Mouse (Mus musculus): ENCODE results near the gene Acad11. TPM values are rescaled to one million over a fixed set of nuclear protein-coding genes. Genes with fewer than 3 reads are reported as not detected.

Acad11 gene
- polyA plus RNA-seq, 1 experiment from 2014 or later = 11.1 TPM

GRCm38 (mm10) chr9:104070241-104070640 lies 7.1 kb downstream of the Acad11 start:
- no peaks in the 10 kb centered on the region for H3K4me1 ChIP-seq (ENCODE audit: control insufficient read depth, insufficient read depth, low read length)
- no peak overlapping the region for H3K4me2 ChIP-seq (ENCODE audit: low read depth, low read length)
- 78% methylated on average over 4 of the region's 4 CpGs for WGBS
- DNase-seq (ENCODE audit: low spot score) (no peak), ATAC-seq (replicated peaks; ENCODE audit: insufficient number of reproducible peaks, low FRiP score, low TSS enrichment, low read depth) (no peak)
- no peak overlapping the region for H3K9ac ChIP-seq (replicated peaks; ENCODE audit: low read length)
- H3K4me3 ChIP-seq (ENCODE audit: low read depth, low read length) = no peak overlapping the region
- no peak overlapping the region for H3K27ac ChIP-seq (replicated peaks; ENCODE audit: low read depth, low read length)
- H3K9me3 ChIP-seq (replicated peaks; ENCODE audit: control insufficient read depth, low read length) = no peaks in the 10 kb centered on the region
- no peaks in the 10 kb centered on the region for H3K36me3 ChIP-seq (replicated peaks; ENCODE audit: control insufficient read depth, insufficient read depth, low read depth, low read length)
- H3K27me3 ChIP-seq (ENCODE audit: control insufficient read depth, insufficient read depth, low read length) = no peaks in the 10 kb centered on the region

- no peak for DNase-seq (ENCODE audit: low spot score)
- no peaks in the 10 kb centered on the region for H3K36me3 ChIP-seq (replicated peaks; ENCODE audit: control insufficient read depth, insufficient read depth, low read depth, low read length)
- no peak for ATAC-seq (replicated peaks; ENCODE audit: insufficient number of reproducible peaks, low FRiP score, low TSS enrichment, low read depth)
- no peak overlapping the region for H3K27ac ChIP-seq (replicated peaks; ENCODE audit: low read depth, low read length)
- H3K4me1 ChIP-seq (ENCODE audit: control insufficient read depth, insufficient read depth, low read length) = no peaks in the 10 kb centered on the region
- H3K4me3 ChIP-seq (ENCODE audit: low read depth, low read length) = no peak overlapping the region
- no peak overlapping the region for H3K9ac ChIP-seq (replicated peaks; ENCODE audit: low read length)
- H3K4me2 ChIP-seq (ENCODE audit: low read depth, low read length) = no peak overlapping the region
- no peaks in the 10 kb centered on the region for H3K27me3 ChIP-seq (ENCODE audit: control insufficient read depth, insufficient read depth, low read length)
- no peaks in the 10 kb centered on the region for H3K9me3 ChIP-seq (replicated peaks; ENCODE audit: control insufficient read depth, low read length)
- 82% methylated on average over 8 of the region's 8 CpGs for WGBS
Measured at GRCm38 (mm10) chr9:104070863-104071604, 7.9 kb downstream of the Acad11 start.

- peak; percentile 57 for DNase-seq (ENCODE audit: low spot score)
- no peaks in the 10 kb centered on the region for H3K27me3 ChIP-seq (ENCODE audit: control insufficient read depth, insufficient read depth, low read length)
- H3K27ac ChIP-seq (replicated peaks; ENCODE audit: low read depth, low read length) = no peak overlapping the region
- H3K4me3 ChIP-seq (ENCODE audit: low read depth, low read length) = no peak overlapping the region
- no peaks in the 10 kb centered on the region for H3K4me1 ChIP-seq (ENCODE audit: control insufficient read depth, insufficient read depth, low read length)
- H3K36me3 ChIP-seq (replicated peaks; ENCODE audit: control insufficient read depth, insufficient read depth, low read depth, low read length) = no peaks in the 10 kb centered on the region
- no peak overlapping the region for H3K9ac ChIP-seq (replicated peaks; ENCODE audit: low read length)
- no peaks in the 10 kb centered on the region for H3K9me3 ChIP-seq (replicated peaks; ENCODE audit: control insufficient read depth, low read length)
- no peak overlapping the region for H3K4me2 ChIP-seq (ENCODE audit: low read depth, low read length)
- WGBS = 59% methylated on average over 2 of the region's 2 CpGs
- no peak for ATAC-seq (replicated peaks; ENCODE audit: insufficient number of reproducible peaks, low FRiP score, low TSS enrichment, low read depth)
Measured at GRCm38 (mm10) chr9:104075808-104076207, 12.6 kb downstream of the Acad11 start.

GRCm38 (mm10) chr9:104078780-104079179 lies 15.6 kb downstream of the Acad11 start:
- Histone ChIP-seq H3K9ac (replicated peaks; ENCODE audit: low read length) (no peak overlapping the region), H3K36me3 (replicated peaks; ENCODE audit: control insufficient read depth, insufficient read depth, low read depth, low read length) (no peaks in the 10 kb centered on the region), H3K27ac (replicated peaks; ENCODE audit: low read depth, low read length) (no peak overlapping the region), H3K4me2 (ENCODE audit: low read depth, low read length) (no peak overlapping the region), H3K9me3 (replicated peaks; ENCODE audit: control insufficient read depth, low read length) (no peaks in the 10 kb centered on the region), H3K27me3 (ENCODE audit: control insufficient read depth, insufficient read depth, low read length) (no peaks in the 10 kb centered on the region), H3K4me1 (ENCODE audit: control insufficient read depth, insufficient read depth, low read length) (no peaks in the 10 kb centered on the region), H3K4me3 (ENCODE audit: low read depth, low read length) (no peak overlapping the region)
- 95% methylated on average over 1 of the region's 1 CpGs for WGBS
- no peak for DNase-seq (ENCODE audit: low spot score)
- no peak for ATAC-seq (replicated peaks; ENCODE audit: insufficient number of reproducible peaks, low FRiP score, low TSS enrichment, low read depth)

GRCm38 (mm10) chr9:104079379-104079778 lies 16.2 kb downstream of the Acad11 start:
- no peaks in the 10 kb centered on the region for H3K9me3 ChIP-seq (replicated peaks; ENCODE audit: control insufficient read depth, low read length)
- 37% methylated on average over 5 of the region's 5 CpGs for WGBS
- DNase-seq (ENCODE audit: low spot score) (peak; percentile 77), ATAC-seq (replicated peaks; ENCODE audit: insufficient number of reproducible peaks, low FRiP score, low TSS enrichment, low read depth) (0 out of 2 replicates have a peak, but pooled peaks have one; percentile 44)
- no peak overlapping the region for H3K27ac ChIP-seq (replicated peaks; ENCODE audit: low read depth, low read length)
- H3K4me3 ChIP-seq (ENCODE audit: low read depth, low read length) = no peak overlapping the region
- H3K9ac ChIP-seq (replicated peaks; ENCODE audit: low read length) = no peak overlapping the region
- H3K27me3 ChIP-seq (ENCODE audit: control insufficient read depth, insufficient read depth, low read length) = no peaks in the 10 kb centered on the region
- no peaks in the 10 kb centered on the region for H3K4me1 ChIP-seq (ENCODE audit: control insufficient read depth, insufficient read depth, low read length)
- no peaks in the 10 kb centered on the region for H3K36me3 ChIP-seq (replicated peaks; ENCODE audit: control insufficient read depth, insufficient read depth, low read depth, low read length)
- no peak overlapping the region for H3K4me2 ChIP-seq (ENCODE audit: low read depth, low read length)

- WGBS = 75% methylated on average over 3 of the region's 3 CpGs
Measured at GRCm38 (mm10) chr9:104080038-104080437, 16.9 kb downstream of the Acad11 start.

GRCm38 (mm10) chr9:104085730-104086429 lies 22.7 kb downstream of the Acad11 start:
- Histone ChIP-seq H3K4me2 (ENCODE audit: low read depth, low read length) (no peak overlapping the region), H3K9ac (replicated peaks; ENCODE audit: low read length) (no peak overlapping the region), H3K4me1 (ENCODE audit: control insufficient read depth, insufficient read depth, low read length) (no peaks in the 10 kb centered on the region), H3K27ac (replicated peaks; ENCODE audit: low read depth, low read length) (no peak overlapping the region), H3K27me3 (ENCODE audit: control insufficient read depth, insufficient read depth, low read length) (no peaks in the 10 kb centered on the region), H3K4me3 (ENCODE audit: low read depth, low read length) (no peak overlapping the region), H3K9me3 (replicated peaks; ENCODE audit: control insufficient read depth, low read length) (no peaks in the 10 kb centered on the region), H3K36me3 (replicated peaks; ENCODE audit: control insufficient read depth, insufficient read depth, low read depth, low read length) (no peaks in the 10 kb centered on the region)
- ATAC-seq (replicated peaks; ENCODE audit: insufficient number of reproducible peaks, low FRiP score, low TSS enrichment, low read depth) = no peak
- 63% methylated on average over 4 of the region's 4 CpGs for WGBS
- no peak for DNase-seq (ENCODE audit: low spot score)

More at GRCm38 (mm10) chr9:104080038-104080437, 16.9 kb downstream of the Acad11 start:
- ATAC-seq (replicated peaks; ENCODE audit: insufficient number of reproducible peaks, low FRiP score, low TSS enrichment, low read depth) = no peak
- Histone ChIP-seq H3K4me1 (ENCODE audit: control insufficient read depth, insufficient read depth, low read length) (no peaks in the 10 kb centered on the region), H3K4me2 (ENCODE audit: low read depth, low read length) (no peak overlapping the region), H3K27me3 (ENCODE audit: control insufficient read depth, insufficient read depth, low read length) (no peaks in the 10 kb centered on the region), H3K9me3 (replicated peaks; ENCODE audit: control insufficient read depth, low read length) (no peaks in the 10 kb centered on the region), H3K4me3 (ENCODE audit: low read depth, low read length) (no peak overlapping the region), H3K27ac (replicated peaks; ENCODE audit: low read depth, low read length) (no peak overlapping the region), H3K9ac (replicated peaks; ENCODE audit: low read length) (no peak overlapping the region), H3K36me3 (replicated peaks; ENCODE audit: control insufficient read depth, insufficient read depth, low read depth, low read length) (no peaks in the 10 kb centered on the region)
- no peak for DNase-seq (ENCODE audit: low spot score)

- ATAC-seq (replicated peaks; ENCODE audit: insufficient number of reproducible peaks, low FRiP score, low TSS enrichment, low read depth) (no peak), DNase-seq (ENCODE audit: low spot score) (no peak)
- no peaks in the 10 kb centered on the region for H3K9me3 ChIP-seq (replicated peaks; ENCODE audit: control insufficient read depth, low read length)
- H3K36me3 ChIP-seq (replicated peaks; ENCODE audit: control insufficient read depth, insufficient read depth, low read depth, low read length) = no peaks in the 10 kb centered on the region
- H3K27me3 ChIP-seq (ENCODE audit: control insufficient read depth, insufficient read depth, low read length) = no peaks in the 10 kb centered on the region
- H3K4me3 ChIP-seq (ENCODE audit: low read depth, low read length) = no peak overlapping the region
- no peaks in the 10 kb centered on the region for H3K4me1 ChIP-seq (ENCODE audit: control insufficient read depth, insufficient read depth, low read length)
- no peak overlapping the region for H3K27ac ChIP-seq (replicated peaks; ENCODE audit: low read depth, low read length)
- no peak overlapping the region for H3K4me2 ChIP-seq (ENCODE audit: low read depth, low read length)
- 84% methylated on average over 8 of the region's 8 CpGs for WGBS
- H3K9ac ChIP-seq (replicated peaks; ENCODE audit: low read length) = no peak overlapping the region
Measured at GRCm38 (mm10) chr9:104088555-104088954, 25.4 kb downstream of the Acad11 start.
